Mouse (Mus musculus) testis, adult 2 months (tissue): ENCODE results near the gene Nelfb.

ENCODE experiments used
- CTCF ChIP-seq: fragments of 200-500 bp; IDR thresholded peaks from 2 replicates; pipeline ENCODE4 v1.5.1; 2012; ENCODE audit warnings: low read depth, mild to moderate bottlenecking, inconsistent platforms, low read length, moderate library complexity; ENCODE audit not compliant: control insufficient read depth, insufficient read depth, insufficient replicate concordance
- POLR2A ChIP-seq: fragments of 200-500 bp; IDR thresholded peaks from 2 replicates; pipeline ENCODE4 v1.6.1; 2012; ENCODE audit warnings: low read depth, mild to moderate bottlenecking, inconsistent platforms, low read length, moderate library complexity; ENCODE audit not compliant: control insufficient read depth

GRCm38 (mm10) chr2:25233421-25233820 lies 22.1 kb upstream of the Nelfb start:
- no peak for TF ChIP-seq CTCF
- TF ChIP-seq POLR2A: no peak
